Mouse (Mus musculus): ENCODE measurements around the gene Cbarp.

DNA sequence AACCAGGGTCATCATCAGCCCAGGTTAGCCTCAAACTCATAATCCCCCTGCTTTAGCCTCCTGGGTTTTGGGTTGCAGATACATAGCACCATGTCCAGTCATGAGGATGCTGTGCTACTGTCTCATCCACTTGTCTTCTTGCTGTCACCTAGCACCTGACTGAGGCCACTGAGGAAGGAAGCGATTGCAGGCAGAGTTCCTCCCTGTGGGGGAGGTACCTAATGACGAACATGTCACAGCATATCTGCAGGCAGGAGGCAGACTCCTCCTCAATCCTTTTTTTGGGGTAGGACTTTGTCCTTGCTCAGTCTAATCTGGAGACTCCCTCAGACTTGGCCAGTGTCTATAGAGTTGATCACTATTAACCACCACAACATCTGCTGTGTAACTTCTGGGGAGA is 19.0 kb downstream of the Cbarp start:
- TF ChIP-seq TAL1 (conservative IDR thresholded peaks at IDR 0.05; ENCODE audit: low read depth, low read length) (no peak), CTCF (IDR thresholded peaks at IDR 0.05; ENCODE audit: low read depth, low read length) (no peak), GATA1 (IDR thresholded peaks at IDR 0.05; ENCODE audit: borderline replicate concordance, low read length) (no peak), POLR2AphosphoS5 (IDR thresholded peaks at IDR 0.05; ENCODE audit: insufficient replicate concordance, low read depth, low read length) (no peak)

All from G1E (cell line).